Mouse (Mus musculus) liver, embryonic 12.5 days (tissue): ENCODE results near the gene Ttll9. TPM values are rescaled to one million over a fixed set of nuclear protein-coding genes. Genes with fewer than 3 reads are reported as not detected.
A peak's percentile ranks its signal among the peaks of the same experiment; 100 is the strongest.

Source experiments
- ATAC-seq: fragments of 200-750 bp; cut with Nextera tagmentation; 2 replicates; pipeline ENCODE4 v1.8.0; 2017; ENCODE audit warnings: moderate number of reproducible peaks, mild to moderate bottlenecking, moderate library complexity
- H3K27ac ChIP-seq: fragments of 300-500 bp; sonication (generic); 2 replicates; pipeline ENCODE4 v1.5.1; 2016; ENCODE audit warnings: mild to moderate bottlenecking
- H3K27me3 ChIP-seq: fragments of 300-500 bp; sonication (generic); replicated peaks from 2 replicates; pipeline ENCODE4 v1.6.1; 2016; ENCODE audit warnings: mild to moderate bottlenecking, moderate library complexity
- H3K36me3 ChIP-seq: fragments of 300-500 bp; sonication (generic); 2 replicates; pipeline ENCODE4 v1.6.1; 2016; ENCODE audit warnings: mild to moderate bottlenecking, moderate library complexity
- H3K4me1 ChIP-seq: fragments of 300-500 bp; sonication (generic); 2 replicates; pipeline ENCODE4 v1.6.1; 2016
- H3K4me2 ChIP-seq: fragments of 300-500 bp; sonication (generic); 2 replicates; pipeline ENCODE4 v1.6.1; 2016; ENCODE audit warnings: mild to moderate bottlenecking, moderate library complexity
- H3K4me3 ChIP-seq: fragments of 300-500 bp; sonication (generic); 2 replicates; pipeline ENCODE4 v1.5.1; 2016; ENCODE audit warnings: mild to moderate bottlenecking, moderate library complexity
- H3K9ac ChIP-seq: fragments of 300-500 bp; sonication (generic); 2 replicates; pipeline ENCODE4 v1.6.1; 2016; ENCODE audit warnings: mild to moderate bottlenecking, moderate library complexity
- H3K9me3 ChIP-seq: fragments of 300-500 bp; sonication (generic); replicated peaks from 2 replicates; pipeline ENCODE4 v1.6.1; 2016; ENCODE audit warnings: mild to moderate bottlenecking, moderate library complexity
- WGBS: fragments of 180-500 bp; shearing (Covaris S2); methylation state at CpG from one replicate; pipeline ENCODE4 v1.1.7; 2016; ENCODE audit not compliant: insufficient replicate concordance; 5-methylcytosine and 5-hydroxymethylcytosine counted together
- polyA plus RNA-seq: library from polyadenylated mRNA; unstranded; fragments of >200 nt; fragmentation: Nextera tagmentation; extraction: Ambion mirVana; gene quantifications from 2 replicates; pipeline ENCODE4 v1.2.1, GENCODE M21; 2016

Gene Ttll9
- polyA plus RNA-seq, 1 experiment from 2014 or later, result 0.15 TPM

DNA sequence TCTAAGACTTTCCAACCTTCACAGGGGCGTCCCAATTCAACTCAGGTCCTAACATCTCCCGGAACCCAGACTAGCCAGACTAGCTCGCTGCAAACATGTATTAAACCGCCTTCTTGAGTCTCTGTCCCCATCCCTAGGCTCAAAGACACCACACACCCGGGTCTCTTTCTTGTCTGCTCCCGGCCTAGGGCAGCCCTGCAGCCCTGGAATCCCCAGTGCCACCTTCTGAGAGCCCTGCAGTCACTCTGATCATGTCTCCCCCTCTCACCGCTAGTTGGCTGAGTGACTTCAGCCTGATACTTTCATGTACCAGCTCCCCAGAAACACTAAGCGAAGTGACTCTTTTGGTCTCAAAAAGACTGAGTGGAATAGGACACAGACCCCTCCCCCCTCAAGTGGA is 18.7 kb upstream of the Ttll9 start:
- Histone ChIP-seq H3K36me3 (no peaks in the 10 kb centered on the region), H3K9ac (no peak overlapping the region), H3K9me3 (no peaks in the 10 kb centered on the region), H3K27ac (no peak overlapping the region), H3K4me1 (0 out of 2 replicates have a peak, but pooled peaks cover 6% of the 10 kb centered on the region), H3K27me3 (peaks cover 99% of the 10 kb centered on the region), H3K4me2 (peak overlapping the region; percentile 57), H3K4me3 (peak overlapping the region; percentile 34; the same call in 1 of the 2 replicates)
- ATAC-seq, result no peak
- WGBS, result 8% methylated on average over 8 of the region's 8 CpGs

DNA sequence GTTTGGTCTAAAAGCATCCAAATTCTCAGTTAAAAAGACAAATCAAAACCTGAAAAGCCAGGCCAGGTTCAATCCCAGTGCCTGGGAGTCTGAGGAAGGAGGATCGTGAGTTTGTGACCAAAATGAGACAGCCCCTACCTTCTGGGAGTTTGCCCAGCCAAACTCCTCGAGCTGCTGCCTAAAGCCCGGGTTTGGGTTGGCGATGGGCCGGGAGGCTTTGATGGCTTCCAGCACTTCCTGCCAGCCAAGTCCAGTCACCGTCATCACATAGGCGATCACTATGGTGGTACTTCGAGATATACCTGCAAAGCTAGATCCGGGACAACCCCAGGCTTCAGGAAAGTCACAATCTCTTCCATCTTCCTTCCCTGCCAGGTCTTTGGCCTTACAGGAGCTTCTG is 18.3 kb upstream of the Ttll9 start:
- no peak for ATAC-seq
- Histone ChIP-seq H3K4me3 (no peak overlapping the region), H3K9me3 (no peaks in the 10 kb centered on the region), H3K27ac (no peak overlapping the region), H3K27me3 (peaks cover 99% of the 10 kb centered on the region), H3K4me1 (0 out of 2 replicates have a peak, but pooled peaks cover 6% of the 10 kb centered on the region), H3K36me3 (no peaks in the 10 kb centered on the region), H3K4me2 (no peak overlapping the region), H3K9ac (no peak overlapping the region)
- WGBS, result 42% methylated on average over 9 of the region's 9 CpGs

DNA sequence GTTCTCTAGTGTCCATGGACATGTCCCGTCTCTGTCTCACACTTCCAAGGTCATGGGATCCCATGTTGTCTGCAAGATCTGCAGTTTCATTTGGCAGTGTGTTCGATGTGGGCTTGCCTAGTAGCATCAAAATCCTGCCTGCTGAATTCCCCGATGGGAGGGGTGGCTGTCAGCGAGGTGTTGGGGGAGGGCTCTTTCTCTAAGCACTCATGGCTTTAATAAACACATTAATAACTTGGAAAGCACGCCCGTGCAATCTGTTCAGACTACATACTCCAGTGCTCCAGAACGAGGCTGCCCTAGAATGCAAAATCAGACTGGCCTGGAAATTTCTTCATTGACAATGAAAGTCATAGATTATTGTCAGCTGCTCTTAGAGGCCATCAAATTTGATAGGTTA is 15.2 kb upstream of the Ttll9 start:
- Histone ChIP-seq H3K4me3 (no peak overlapping the region), H3K4me2 (no peak overlapping the region), H3K9ac (no peak overlapping the region), H3K27me3 (peaks cover 99% of the 10 kb centered on the region), H3K36me3 (no peaks in the 10 kb centered on the region), H3K9me3 (no peaks in the 10 kb centered on the region), H3K27ac (no peak overlapping the region), H3K4me1 (peaks cover 13% of the 10 kb centered on the region)
- WGBS, result 51% methylated on average over 7 of the region's 7 CpGs
- no peak for ATAC-seq

DNA sequence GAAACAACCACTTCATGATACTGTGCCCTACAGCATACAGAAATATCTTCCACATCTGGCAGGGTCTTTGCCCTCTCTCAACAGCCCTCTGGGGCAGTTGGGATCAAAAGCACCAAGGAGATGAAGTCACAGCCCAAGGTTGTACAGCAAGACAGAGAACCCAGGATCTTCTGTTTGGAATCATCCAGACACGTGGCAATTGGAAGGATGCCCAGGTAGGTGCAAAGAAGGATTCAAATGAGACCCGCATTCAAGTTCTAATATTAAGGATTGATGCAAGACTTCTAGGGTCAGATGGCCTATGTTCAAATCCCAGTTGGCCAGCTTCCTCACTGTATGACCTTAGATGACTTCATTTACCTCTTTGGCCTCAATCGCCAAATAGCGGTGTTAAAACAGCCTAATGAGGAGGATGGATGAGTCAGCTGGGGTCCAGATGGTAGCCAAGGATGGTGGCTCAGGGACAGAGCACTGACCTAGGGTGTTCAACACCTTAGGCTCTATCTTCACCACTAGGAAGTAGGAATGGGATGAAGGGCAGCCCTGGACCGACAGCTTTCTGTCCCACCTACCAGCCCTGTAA is 13.8 kb upstream of the Ttll9 start:
- ATAC-seq, result no peak
- Histone ChIP-seq H3K4me3 (no peak overlapping the region), H3K9ac (no peak overlapping the region), H3K36me3 (no peaks in the 10 kb centered on the region), H3K4me1 (peaks cover 7% of the 10 kb centered on the region), H3K4me2 (no peak overlapping the region), H3K9me3 (no peaks in the 10 kb centered on the region), H3K27ac (no peak overlapping the region), H3K27me3 (peaks cover 95% of the 10 kb centered on the region)
- 65% methylated on average over 5 of the region's 5 CpGs for WGBS

DNA sequence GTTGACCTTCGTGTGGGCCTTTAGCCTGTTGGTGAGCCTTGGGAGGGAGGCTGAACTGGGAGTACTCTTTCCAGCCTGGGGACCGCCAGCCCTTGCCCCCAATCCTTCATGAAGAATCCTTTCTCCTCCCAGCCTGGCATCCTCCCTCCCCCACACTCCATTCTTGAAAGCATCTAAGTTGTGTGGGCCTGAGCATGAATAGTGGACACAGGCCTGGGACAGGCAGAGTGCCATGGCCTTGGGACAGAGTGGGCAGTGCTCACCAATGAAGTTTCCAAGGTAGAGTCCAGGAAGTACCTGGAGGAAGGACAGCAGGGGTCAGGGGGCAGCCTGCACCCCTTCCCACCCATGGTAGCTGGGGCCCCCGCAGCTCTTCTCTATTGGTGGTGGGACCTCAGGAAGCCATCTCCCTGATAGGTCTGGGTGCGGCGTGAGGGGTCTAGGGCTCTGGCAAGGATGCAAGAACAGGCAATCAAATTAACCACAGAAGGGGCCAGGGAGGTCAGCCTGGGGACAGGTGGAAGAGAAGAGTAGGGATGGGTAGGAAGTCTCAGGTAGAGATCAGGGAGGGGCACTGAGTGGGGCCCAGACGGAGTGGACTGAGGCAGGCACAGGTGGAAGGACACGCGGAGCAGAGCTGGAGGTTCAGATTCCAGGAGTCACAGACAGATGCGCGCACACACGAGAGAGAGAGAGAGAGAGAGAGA is 11.8 kb upstream of the Ttll9 start:
- WGBS, result 32% methylated on average over 11 of the region's 11 CpGs
- Histone ChIP-seq H3K36me3 (no peaks in the 10 kb centered on the region), H3K27ac (no peak overlapping the region), H3K4me2 (peak overlapping the region; percentile 73), H3K9me3 (no peaks in the 10 kb centered on the region), H3K9ac (no peak overlapping the region), H3K4me1 (peaks cover 7% of the 10 kb centered on the region), H3K4me3 (no peak overlapping the region), H3K27me3 (peaks cover 94% of the 10 kb centered on the region)
- ATAC-seq, result no peak

DNA sequence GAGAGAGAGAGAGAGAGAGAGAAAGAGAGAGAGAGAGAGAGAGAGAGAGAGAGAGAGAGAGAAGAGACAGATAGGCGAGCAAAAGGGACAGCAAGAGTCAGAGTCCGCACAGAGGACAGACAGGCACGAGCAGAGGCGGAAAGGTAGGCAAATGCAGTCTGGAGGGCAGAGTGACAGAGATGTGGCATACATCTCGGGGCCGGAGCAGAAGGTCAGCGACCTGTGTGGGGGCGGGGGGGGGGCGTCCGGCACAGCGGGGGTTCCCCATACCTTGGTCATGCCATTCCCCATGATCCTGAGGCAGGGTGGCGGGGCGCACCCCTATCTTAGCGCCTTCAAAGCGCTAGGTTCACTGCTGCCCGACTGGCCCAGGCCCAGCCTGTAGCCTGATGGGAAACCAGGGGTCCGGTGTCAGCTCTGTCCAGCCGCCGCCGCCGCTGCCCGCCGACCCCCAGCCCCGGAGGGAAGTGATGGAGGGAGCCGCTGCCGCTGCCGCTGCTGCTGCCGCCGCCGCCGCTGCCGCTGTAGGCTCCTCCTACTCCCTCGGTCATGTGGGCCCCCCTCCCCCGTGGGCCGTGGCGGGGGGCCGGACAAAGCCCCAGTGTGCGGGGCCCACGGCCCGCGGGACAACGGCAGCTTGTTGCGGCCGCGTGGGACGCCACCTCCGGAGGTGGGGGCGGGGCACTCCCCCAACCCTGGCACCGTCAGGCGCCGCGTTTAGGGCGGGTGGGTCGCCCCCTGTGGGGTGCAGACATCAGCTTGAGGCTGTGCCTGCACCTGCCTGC is 11.0 kb upstream of the Ttll9 start, which contains the start of gene Dusp15:
Gene Dusp15 (minus strand): TSS at position 634 of the 785 bp plus-strand sequence.
- peaks cover 7% of the 10 kb centered on the region for H3K4me1 ChIP-seq
- no peak for ATAC-seq
- H3K36me3 ChIP-seq, result no peaks in the 10 kb centered on the region
- WGBS, result 2% methylated on average over 44 of the region's 54 CpGs
- H3K4me3 ChIP-seq, result peak within 1 kb of the TSS; percentile 53
- H3K9me3 ChIP-seq, result no peaks in the 10 kb centered on the region
- H3K4me2 ChIP-seq, result peak within 1 kb of the TSS; percentile 73
- H3K27me3 ChIP-seq, result peaks cover 94% of the 10 kb centered on the region
- H3K9ac ChIP-seq, result 0 out of 2 replicates have a peak within 1 kb of the TSS, but pooled peaks have one; percentile 20
- H3K27ac ChIP-seq, result no peak within 1 kb of the TSS

DNA sequence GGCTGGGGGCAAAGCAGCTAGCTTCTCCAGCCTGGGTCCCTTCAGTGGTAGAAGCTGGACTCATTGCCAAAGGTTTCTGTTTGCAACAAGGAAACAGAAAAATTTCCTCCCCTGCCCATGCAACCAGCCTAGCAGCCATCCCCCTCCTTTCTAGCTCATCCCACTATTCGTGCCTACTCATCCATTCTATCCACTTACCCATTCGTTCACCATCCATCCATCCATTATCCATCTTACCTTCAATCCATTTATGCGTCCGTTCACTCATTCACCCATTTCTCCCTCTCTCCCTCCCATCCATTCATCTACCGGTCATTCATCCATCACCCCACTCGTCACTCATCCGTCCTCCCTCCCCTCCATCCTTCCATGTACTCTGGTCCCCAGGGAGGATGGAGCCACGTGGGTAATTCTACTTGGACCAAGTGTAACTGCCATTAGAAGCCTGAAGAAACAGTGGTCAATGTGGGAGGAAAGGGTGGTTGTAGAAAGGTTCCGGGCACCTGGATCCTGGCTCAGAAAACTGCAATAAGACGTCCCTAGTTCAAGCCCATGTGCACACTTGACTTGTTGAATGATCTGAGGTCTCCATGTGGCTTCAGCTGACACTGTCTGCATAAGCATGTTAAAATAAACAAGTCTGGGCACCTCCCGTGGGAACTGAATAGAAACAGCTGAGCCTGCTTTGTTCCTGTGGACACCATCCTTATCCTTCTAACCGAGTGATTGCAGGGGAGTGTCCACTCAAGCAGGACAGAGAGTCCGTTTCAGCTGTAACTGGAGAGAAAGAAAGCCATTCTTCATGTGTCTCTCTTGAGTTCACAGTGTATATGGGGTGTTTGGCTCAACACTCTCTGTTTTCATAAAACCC is 10.2 kb upstream of the Ttll9 start:
- H3K27ac ChIP-seq, result no peak overlapping the region
- H3K9me3 ChIP-seq, result no peaks in the 10 kb centered on the region
- H3K4me2 ChIP-seq, result peak overlapping the region; percentile 73
- 0 out of 2 replicates have a peak overlapping the region, but pooled peaks have one; percentile 20 for H3K9ac ChIP-seq
- peaks cover 93% of the 10 kb centered on the region for H3K27me3 ChIP-seq
- peak overlapping the region; percentile 53 for H3K4me3 ChIP-seq
- peaks cover 7% of the 10 kb centered on the region for H3K4me1 ChIP-seq
- no peak for ATAC-seq
- WGBS, result 22% methylated on average over 13 of the region's 13 CpGs
- no peaks in the 10 kb centered on the region for H3K36me3 ChIP-seq

DNA sequence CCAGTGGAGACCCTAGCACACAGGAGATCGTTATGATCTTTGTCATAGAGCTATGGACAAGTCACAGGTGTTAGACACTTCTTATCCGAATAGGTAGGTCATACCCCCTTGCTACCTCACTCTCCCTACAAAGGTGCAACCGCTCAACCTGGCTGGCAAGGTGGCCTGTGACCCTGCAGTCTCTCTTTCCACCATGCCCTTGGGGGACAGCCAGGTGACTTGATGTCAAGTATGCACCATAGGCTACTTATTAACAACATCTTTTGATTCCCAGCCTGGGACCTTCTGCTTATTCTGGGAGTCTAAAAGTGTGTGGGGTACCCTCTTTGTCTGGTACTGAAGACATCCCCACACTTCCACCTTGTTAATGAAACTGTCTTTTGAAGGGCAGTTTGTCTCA is 4.2 kb upstream of the Ttll9 start:
- Histone ChIP-seq H3K4me3 (no peak overlapping the region), H3K9me3 (no peaks in the 10 kb centered on the region), H3K27me3 (peaks cover 77% of the 10 kb centered on the region), H3K9ac (no peak overlapping the region), H3K36me3 (no peaks in the 10 kb centered on the region), H3K4me1 (0 out of 2 replicates have a peak, but pooled peaks cover 3% of the 10 kb centered on the region), H3K4me2 (no peak overlapping the region), H3K27ac (no peak overlapping the region)
- WGBS, result 40% methylated on average over 3 of the region's 3 CpGs
- ATAC-seq, result no peak

DNA sequence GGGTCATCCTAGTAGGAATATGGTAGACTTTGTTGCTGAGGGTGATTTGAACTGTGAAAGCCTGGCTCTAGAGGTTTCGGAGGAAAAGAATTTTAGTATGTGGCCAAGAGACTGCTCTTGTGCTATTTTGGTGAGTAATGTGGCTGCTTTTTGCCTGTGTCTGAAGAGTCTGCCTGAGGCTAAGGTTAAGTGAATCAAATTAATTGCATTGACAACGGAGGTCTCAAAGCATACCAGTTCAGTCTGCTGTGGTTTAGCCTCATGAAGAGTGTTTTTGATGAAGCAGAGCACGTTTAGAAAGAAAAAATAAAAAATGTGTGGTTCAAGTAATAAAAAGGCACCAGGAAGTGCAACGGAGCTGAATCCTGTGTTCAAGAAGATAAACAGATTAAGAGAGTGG is 3.3 kb downstream of the Ttll9 start:
- no peak overlapping the region for H3K4me3 ChIP-seq
- no peak overlapping the region for H3K4me2 ChIP-seq
- peaks cover 29% of the 10 kb centered on the region for H3K27me3 ChIP-seq
- no peak for ATAC-seq
- H3K9me3 ChIP-seq, result no peaks in the 10 kb centered on the region
- H3K9ac ChIP-seq, result no peak overlapping the region
- H3K4me1 ChIP-seq, result 0 out of 2 replicates have a peak, but pooled peaks cover 3% of the 10 kb centered on the region
- H3K27ac ChIP-seq, result no peak overlapping the region
- no peaks in the 10 kb centered on the region for H3K36me3 ChIP-seq
- 48% methylated on average over 4 of the region's 4 CpGs for WGBS

DNA sequence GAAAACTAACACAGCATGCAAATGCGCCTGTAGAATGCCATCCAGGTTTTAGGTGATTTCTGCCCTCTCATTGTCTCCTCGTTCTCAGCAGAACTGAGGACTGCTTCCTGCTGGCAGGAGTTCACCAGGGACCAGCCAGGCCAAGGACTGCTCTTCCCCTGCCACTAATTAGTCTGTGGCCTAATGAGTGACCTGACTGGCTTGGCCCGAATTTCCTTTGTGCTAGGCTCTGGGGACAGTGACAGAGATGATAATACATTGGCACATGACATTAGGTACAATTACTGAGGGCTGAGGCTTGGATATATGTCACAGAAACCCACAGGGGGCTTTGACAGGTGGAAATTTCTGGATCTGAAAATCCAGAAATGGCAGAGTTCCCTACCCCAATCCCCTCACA is 14.7 kb downstream of the Ttll9 start:
- Histone ChIP-seq H3K4me3 (no peak overlapping the region), H3K27ac (no peak overlapping the region), H3K36me3 (no peaks in the 10 kb centered on the region), H3K9ac (no peak overlapping the region), H3K27me3 (peaks cover 5% of the 10 kb centered on the region; the same call in 1 of the 2 replicates), H3K4me2 (no peak overlapping the region), H3K9me3 (no peaks in the 10 kb centered on the region), H3K4me1 (no peaks in the 10 kb centered on the region; the same call in 1 of the 2 replicates)
- 35% methylated on average over 3 of the region's 3 CpGs for WGBS
- no peak for ATAC-seq

DNA sequence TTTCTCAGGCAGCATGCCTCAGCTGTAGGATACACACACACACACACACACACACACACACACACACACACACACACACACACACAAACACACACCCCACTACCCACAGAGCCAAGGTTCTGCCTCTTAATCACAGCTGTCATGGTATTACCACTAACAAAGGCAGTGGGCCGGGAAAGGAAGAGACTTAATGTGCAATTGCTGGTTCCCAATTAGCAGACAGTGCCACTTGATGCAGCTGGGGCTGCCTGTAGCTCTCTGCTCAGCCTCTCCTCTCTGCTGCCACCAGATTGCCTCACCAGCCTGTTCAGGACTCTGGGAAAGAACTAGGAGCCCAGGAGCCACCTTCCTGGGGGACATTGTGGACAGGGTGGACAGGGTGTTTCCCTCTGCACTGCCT is 23.3 kb downstream of the Ttll9 start:
- H3K4me3 ChIP-seq, result no peak overlapping the region
- H3K9ac ChIP-seq, result no peak overlapping the region
- ATAC-seq, result no peak
- H3K27me3 ChIP-seq, result peaks cover 3% of the 10 kb centered on the region; the same call in 1 of the 2 replicates
- H3K27ac ChIP-seq, result no peak overlapping the region
- H3K4me1 ChIP-seq, result 0 out of 2 replicates have a peak, but pooled peaks cover 3% of the 10 kb centered on the region
- 64% methylated on average over 1 of the region's 1 CpGs for WGBS
- H3K9me3 ChIP-seq, result no peaks in the 10 kb centered on the region
- H3K36me3 ChIP-seq, result no peaks in the 10 kb centered on the region
- no peak overlapping the region for H3K4me2 ChIP-seq
